Mouse (Mus musculus) R1 (cell line): ENCODE results near the gene Rpl10l.
A peak's percentile ranks its signal among the peaks of the same experiment; 100 is the strongest.

ENCODE experiments used
- DNase-seq: peaks from one replicate; pipeline ENCODE4 v3.0.0-alpha.2; 2018; ENCODE audit warnings: low read depth, low spot score

Gene Rpl10l

DNA sequence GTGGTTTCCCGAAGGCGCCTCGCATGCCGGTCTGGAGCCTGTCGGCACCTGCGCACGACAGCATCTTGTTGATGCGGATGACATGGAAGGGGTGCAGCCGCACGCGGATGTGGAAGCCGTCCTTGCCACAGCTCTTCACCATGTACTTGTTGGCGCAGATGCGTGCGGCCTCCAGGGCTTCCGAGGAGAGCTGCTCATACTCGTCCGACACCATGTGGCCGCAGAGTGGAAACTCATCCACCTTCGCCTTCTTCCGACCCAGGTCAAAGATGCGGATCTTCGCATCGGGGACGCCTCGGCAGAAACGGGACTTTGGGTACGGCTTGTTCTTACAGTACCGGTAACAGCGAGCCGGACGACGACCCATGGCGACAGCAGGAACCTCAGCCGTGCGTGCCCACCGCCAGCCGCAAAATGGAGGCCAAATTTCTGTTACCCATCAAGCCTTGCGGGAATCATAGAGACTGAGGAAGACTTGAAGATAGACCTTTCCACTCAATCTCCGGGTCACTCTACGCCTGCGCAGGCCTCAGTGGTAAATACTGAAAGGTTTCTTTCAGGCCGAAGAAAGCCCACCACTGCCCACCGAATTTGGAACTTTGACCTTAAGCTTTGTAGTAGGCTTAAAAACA is at the start of gene Rpl10l:
TSS of gene Rpl10l (minus strand) at position 411 of the 632 bp plus-strand sequence.
- peak; percentile 90 for DNase-seq

DNA sequence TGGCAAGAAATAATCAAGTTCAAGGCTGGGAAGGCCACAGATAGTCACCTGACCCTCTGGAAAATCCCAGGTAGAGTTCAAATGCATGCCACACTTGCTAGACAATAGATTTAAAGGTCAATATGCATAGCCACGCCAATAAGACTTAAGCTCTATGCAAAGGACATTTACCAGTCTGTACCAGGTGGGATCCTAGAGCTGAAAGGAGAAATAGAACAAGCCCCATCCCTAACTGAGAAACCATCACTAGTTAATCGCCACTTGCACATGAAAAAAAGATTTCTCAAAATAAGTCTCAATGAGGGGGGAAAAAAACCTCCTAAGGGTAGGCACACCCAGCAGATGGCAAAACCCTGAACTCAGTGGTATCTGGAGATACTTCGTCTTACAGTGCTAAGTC is 8.3 kb downstream of the Rpl10l start:
- peak; percentile 74 for DNase-seq

DNA sequence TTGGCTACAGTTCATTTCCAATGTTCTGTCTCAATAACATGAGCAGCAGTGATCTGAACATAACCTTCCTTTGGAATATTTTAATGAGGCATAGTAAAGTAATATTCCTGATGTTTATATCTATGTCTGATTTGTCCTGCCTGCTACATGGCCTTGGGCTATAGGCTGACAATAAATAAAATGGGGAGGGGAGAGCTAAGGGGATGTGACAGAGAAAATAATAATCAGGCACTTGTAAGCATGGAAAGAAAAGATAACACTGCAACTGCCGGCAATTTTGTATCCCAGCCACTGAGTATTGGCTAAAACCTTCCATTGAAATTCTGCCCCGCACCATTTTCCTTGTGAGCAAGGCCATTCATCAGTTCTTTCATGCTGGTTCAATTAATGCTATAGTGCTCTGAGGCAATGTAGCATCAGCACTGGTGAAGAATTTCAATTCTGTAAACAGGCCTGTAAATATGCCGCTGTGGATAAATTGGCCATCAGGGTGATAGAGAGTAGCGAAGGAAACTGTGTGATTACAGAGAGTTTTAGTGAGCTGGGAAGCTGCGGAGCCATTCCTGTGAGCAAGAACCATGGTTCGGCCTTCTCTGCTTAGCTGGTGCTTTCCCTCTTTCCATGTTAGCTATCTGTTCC is 38.6 kb downstream of the Rpl10l start:
- DNase-seq, result no peak

DNA sequence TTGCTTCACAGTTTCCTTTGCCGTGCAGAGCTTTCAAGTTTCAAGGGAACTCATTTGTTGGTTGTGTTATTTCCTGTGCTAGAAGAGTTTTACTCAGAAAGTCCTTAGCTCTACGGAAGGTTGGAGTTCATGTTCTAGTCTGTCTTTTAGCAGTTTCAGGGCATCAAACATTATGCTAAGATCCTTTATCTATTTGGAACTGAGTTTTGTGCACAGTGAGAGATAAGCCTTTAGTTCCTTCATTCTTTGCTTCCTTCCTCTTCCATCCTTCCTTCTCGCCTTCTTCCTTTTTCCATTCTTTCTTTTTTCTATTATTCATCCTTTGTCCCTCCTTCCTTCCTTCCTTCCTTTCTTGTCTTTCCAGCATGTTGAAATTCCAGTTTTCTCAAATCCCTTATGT is 50.0 kb downstream of the Rpl10l start:
- DNase-seq, result no peak
